ENCODE assay signal across 16 mouse cellular contexts in genomic region chr14:122382281-122382680, GRCm38 (mm10).
"Had no signal": no experiment of that assay in that cellular context is flagged by ENCODE, and none has a peak within 500 bp of the region (broad histone marks: within the 10 kb centered on the region; RNA-seq: fewer than 3 reads in every experiment).

No protein-coding gene starts in this region.

- H3K4me3 ChIP-seq: limb, embryonic 12.5 days; liver, embryonic 13.5 days; lung, embryonic 15.5 days; megakaryocyte, embryonic 14.5 days had no signal

- H3K9ac ChIP-seq: limb, embryonic 12.5 days; liver, embryonic 13.5 days; liver, postnatal 0 days; lung, embryonic 15.5 days had no signal

- H3K27me3 ChIP-seq: liver, embryonic 13.5 days; lung, embryonic 15.5 days; megakaryocyte, embryonic 14.5 days had no signal

- H3K27ac ChIP-seq: kidney, postnatal 0 days; limb, embryonic 12.5 days; liver, embryonic 13.5 days; lung, embryonic 15.5 days; macrophage had no signal

- H3K4me2 ChIP-seq: limb, embryonic 12.5 days; liver, embryonic 13.5 days; lung, embryonic 15.5 days had no signal

- H3K4me1 ChIP-seq: liver, embryonic 13.5 days; lung, embryonic 15.5 days; megakaryocyte, embryonic 14.5 days had no signal

- H3K36me3 ChIP-seq: limb, embryonic 12.5 days; liver, embryonic 13.5 days; lung, embryonic 15.5 days had no signal

- DNase-seq: kidney, adult 9 months; kidney, postnatal 36 days; layer of hippocampus, adult 9-11 months; layer of hippocampus, postnatal 36 days; liver; liver, embryonic 13.5 days; liver, postnatal 0 days; lung, postnatal 14 days; midbrain, embryonic 14.5 days; right cerebral cortex, postnatal 25 days; thymus, postnatal 36 days had no signal

- H3K9me3 ChIP-seq: limb, embryonic 12.5 days; liver, embryonic 13.5 days; lung, embryonic 15.5 days; megakaryocyte, embryonic 14.5 days had no signal

- ATAC-seq: liver, postnatal 0 days had no signal
